Mouse (Mus musculus) mesoderm, embryonic 11.5 days (tissue): ENCODE results near the gene Mthfsl.
"Not testable (repeated sequence)": the region's sequence is repeated elsewhere in the genome, so short reads cannot be mapped to it uniquely, and the experiment has no call there.

ENCODE experiments used
- DNase-seq: peaks from one replicate; pipeline ENCODE4 v3.0.0-alpha.2; 2012; ENCODE audit warnings: low read depth, low spot score

Mthfsl gene

GRCm38 (mm10) chr9:88719989-88720537 is at the start of gene Mthfsl:
Gene Mthfsl, minus strand, starts transcription at chr9:88720296.
- not testable (repeated sequence) for DNase-seq

DNA sequence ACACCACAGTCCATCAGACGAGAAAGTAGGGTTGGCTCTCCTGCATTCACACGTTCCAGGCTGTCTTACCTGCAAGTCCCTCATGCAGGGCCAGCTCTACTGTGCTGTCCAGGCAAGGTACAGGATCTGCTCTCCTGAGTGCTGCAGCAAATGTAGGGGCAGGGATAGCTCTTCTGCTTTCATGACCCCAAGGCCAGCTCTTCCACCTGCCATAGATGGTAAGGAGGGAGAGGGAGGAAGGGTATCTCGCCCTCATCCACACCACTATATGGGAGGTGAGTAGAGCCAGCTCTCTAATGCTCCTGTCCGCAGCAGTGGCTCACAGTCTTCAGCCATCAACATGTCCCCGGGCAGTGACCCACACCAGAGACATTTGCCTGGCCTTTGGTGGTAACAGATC is 49.4 kb upstream of the Mthfsl start:
- not testable (repeated sequence) for DNase-seq

DNA sequence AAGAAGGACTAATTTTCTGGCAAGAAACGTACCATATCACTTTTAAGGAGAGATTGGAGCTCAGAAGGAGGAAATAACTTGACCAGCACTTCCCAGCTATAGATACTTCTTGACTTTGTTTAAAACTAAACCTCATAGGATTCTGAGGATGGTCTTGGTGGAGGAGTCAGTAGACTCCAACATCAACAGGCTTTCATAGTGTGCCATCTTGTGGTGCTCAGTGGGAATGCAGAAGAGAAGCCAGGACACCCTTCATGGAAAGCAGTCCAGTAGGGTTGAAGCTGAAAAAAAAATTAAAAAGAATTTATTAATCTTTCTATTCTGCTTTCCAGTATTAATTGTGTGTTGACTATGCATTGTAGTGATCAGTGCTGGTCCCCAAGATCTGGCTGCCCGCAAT is 26.6 kb upstream of the Mthfsl start:
- DNase-seq: not testable (repeated sequence)

- DNase-seq: not testable (repeated sequence)
Observed at GRCm38 (mm10) chr9:88746046-88746445, 25.9 kb upstream of the Mthfsl start.

DNA sequence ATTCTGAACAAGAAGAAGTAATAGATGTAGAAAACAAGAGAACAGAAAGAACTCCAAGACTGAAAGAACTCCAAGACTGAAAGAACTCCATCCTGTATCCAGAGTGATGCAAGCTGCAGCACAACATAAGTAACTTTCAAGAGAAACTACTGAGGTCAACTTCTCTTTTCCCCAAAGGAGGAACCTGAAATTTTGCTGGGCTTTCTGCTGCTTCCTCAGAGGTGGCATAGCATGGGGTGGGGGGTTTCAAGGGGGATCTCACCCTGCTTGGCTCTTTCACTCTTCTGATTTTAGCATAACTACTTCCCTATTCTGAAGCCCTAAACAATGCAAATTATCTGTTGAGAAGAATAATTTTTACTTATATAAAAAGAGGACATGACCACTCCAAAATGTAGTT is 15.2 kb upstream of the Mthfsl start:
- DNase-seq: not testable (repeated sequence)

- not testable (repeated sequence) for DNase-seq
Observed at GRCm38 (mm10) chr9:88733182-88733581, 13.1 kb upstream of the Mthfsl start.

GRCm38 (mm10) chr9:88732334-88732733 is 12.2 kb upstream of the Mthfsl start:
- DNase-seq: not testable (repeated sequence)

GRCm38 (mm10) chr9:88731728-88732127 is 11.6 kb upstream of the Mthfsl start, which contains the start of gene Bcl2a1d:
Gene Bcl2a1d, minus strand, starts transcription at chr9:88731914.
- DNase-seq: not testable (repeated sequence)

- DNase-seq: not testable (repeated sequence)
Observed at GRCm38 (mm10) chr9:88728311-88728710, 8.2 kb upstream of the Mthfsl start.

DNA sequence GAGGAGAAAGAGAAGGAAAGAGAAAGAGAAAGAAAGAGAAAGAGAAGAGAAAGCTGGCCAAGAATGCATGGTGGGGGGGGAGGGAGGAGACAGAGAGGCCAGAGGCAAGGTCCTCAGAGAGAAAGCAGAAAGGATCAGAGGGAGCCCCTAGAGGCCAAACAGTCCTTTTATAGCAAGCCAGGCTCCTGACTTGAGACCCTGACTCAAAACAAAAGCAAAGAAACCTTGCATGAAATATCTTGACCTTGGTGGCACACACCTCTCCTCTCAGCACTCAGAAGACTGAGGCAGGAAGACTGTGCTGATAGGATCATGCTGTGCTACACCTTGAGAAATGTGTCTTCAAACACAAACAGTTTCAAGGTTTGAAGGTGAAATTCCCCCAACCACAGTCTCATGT is 1.5 kb upstream of the Mthfsl start:
- not testable (repeated sequence) for DNase-seq

DNA sequence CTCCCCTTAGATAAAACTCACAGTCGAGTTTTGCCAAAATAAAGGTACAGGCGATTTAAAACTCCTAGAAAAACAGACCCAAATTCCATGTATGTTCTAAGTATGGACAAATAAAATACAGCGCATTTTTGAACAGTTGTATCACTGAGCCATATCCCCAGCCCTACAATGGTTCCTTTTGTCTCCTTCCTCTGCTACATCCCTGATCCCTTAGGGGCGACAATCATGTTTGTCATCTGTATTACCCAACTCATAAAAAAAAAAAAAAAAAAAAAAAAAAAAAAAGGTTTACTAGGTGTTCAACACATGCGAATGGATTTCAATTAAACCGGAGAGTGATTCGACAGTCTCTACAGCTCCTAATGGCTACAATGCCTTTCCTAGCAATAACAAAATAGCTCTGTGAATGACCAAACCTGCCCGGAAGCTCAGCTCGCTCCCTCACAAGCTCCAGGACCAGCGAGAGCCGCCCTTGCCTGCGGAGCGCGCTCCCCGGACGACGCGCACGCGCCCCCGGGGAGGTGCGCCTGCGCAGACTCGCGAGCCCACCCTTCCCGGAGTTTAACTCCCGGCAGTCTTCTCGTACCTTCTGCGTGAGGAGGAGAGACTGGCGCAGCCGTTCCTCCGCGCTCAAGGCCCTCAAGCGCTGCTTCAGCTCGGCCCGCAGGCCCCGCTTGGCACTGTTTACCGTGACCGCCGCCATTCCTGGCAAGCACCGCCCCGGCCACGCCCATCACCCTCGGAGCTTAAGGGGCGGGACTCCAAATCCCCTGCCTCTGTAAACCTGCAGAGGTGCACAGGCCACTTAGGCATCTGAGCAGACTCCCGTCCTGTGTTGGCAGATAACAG is 799 bp downstream of the Mthfsl start:
- DNase-seq: not testable (repeated sequence)

DNA sequence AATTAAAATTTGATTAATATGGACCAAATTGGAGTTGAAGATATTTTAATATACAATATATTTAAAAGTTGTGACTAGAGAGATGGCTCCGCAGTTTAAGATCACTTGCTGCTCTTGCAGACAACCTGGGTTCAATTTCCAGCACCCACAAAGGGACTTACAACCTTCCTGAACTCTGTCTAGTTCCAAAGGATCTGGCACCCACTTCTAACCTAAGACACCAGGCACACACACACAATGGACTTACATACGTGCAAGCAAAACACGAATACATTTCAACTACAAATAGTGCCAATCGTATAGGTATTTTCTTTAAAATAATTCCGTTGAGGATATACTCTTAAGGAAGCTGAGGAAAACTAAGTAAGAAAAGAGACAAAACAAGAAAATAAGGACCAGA is 1.5 kb downstream of the Mthfsl start:
- not testable (repeated sequence) for DNase-seq

DNA sequence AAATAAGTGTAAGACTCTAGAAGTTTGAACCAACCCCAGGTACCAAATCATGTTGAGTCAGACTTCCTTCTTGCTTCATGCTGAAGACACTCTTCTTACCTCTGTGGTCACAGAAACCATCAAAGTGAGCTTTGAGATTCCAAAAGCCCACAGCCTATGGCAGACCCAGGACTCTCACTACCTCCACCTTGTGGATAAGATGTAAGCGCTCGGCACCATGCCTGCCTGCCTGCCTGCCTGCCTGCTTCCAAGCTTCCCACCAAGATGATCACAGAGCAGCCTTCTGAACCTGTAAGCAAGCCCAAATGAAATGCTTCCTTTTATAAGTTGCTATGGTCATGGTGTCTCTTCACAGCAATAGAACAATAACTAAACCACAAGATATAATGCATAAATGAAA is 2.0 kb downstream of the Mthfsl start:
- not testable (repeated sequence) for DNase-seq

DNA sequence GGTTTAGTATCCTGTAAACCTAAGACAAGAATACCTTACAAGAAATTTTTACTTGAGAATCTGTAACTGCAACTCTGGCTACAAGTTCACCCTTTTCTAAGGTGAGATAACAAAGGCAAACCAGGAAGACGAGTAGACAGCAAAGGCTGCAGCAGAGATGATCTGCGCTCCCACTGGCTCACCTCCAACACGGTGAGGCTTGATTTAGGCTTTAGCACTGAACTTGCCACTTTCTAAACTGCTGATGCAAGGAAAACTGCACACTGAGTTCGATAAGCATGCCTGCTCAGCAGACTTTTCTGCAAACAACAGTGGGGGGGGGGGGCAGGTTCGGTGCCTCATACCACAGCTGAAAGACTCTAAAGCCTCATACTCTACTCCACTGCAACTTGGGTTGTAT is 5.6 kb downstream of the Mthfsl start:
- DNase-seq: not testable (repeated sequence)

GRCm38 (mm10) chr9:88712164-88712749 is 7.8 kb downstream of the Mthfsl start:
- not testable (repeated sequence) for DNase-seq

- not testable (repeated sequence) for DNase-seq
Observed at GRCm38 (mm10) chr9:88710910-88711438, 9.1 kb downstream of the Mthfsl start.

- not testable (repeated sequence) for DNase-seq
Observed at GRCm38 (mm10) chr9:88710439-88710838, 9.7 kb downstream of the Mthfsl start.

DNA sequence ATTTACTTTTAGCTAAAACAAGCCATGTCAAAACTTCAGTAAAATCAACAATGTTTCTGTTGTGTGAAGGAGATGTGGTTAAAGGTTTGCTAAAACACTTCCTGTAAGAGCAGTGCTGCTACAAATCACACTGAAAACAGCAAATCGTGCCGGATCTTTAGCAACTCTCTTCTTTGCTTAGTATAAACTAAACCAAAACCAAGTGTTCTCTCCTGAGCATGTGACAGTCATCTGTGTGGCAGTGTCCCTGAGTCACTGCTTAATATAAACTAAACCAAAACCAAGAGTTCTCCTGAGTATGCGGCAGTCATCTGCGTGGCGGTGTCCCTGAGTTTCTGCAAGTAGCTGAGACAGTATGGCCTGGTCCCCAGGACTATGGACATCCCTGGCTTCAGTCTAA is 10.3 kb downstream of the Mthfsl start:
- DNase-seq: not testable (repeated sequence)

- no peak for DNase-seq
Observed at GRCm38 (mm10) chr9:88709304-88709703, 10.8 kb downstream of the Mthfsl start.

DNA sequence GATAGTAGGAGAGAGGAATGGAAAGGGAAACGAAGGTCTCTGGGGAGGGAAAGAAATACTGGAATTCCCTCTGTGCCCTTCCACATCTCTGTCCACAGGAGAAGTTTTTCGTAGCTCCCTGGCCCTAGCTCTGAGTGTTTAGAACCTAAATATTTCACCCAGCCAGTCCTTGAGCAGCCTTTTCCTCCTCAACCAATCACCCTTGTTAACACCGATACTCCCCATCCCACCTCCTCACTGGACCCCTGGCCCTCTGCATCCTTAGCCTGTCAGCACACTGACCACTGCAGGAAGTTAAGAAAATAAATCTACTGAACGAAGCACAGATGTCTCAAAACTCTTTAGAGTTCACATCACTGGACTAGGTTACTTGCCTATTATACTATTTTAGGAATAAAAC is 13.4 kb downstream of the Mthfsl start:
- DNase-seq: no peak

GRCm38 (mm10) chr9:88705157-88705556 is 14.9 kb downstream of the Mthfsl start:
- not testable (repeated sequence) for DNase-seq

GRCm38 (mm10) chr9:88698746-88699145 is 21.4 kb downstream of the Mthfsl start:
- DNase-seq: not testable (repeated sequence)
